In genomic region chr11:55018034-55018433, GRCm38 (mm10) we compare ENCODE assay signal across 21 mouse cellular contexts. TPM values are rescaled to one million over a fixed set of nuclear protein-coding genes. Genes with fewer than 3 reads are reported as not detected.
DNase-seq lines count a peak whose midpoint lies in the region; ATAC-seq and TF ChIP-seq lines count a peak whose summit lies in the region.
"Had no signal": no experiment of that assay in that cellular context is flagged by ENCODE, and none has a peak within 500 bp of the region (broad histone marks: within the 10 kb centered on the region; RNA-seq: fewer than 3 reads in every experiment).

No protein-coding gene starts in this region.

- H3K4me1 ChIP-seq in kidney, adult 2 months (ENCODE audit: control insufficient read depth, insufficient read depth, low read length), result peaks cover 12% of the 10 kb centered on the region
- H3K4me1 ChIP-seq in cortical plate, adult 2 months (ENCODE audit: control insufficient read depth, insufficient read depth, low read length), result peaks cover 25% of the 10 kb centered on the region
- H3K4me1 ChIP-seq in stomach, embryonic 15.5 days, result peaks cover 52% of the 10 kb centered on the region

- WGBS in kidney, adult 2 months, result 60% methylated on average over 6 of the region's 6 CpGs
- WGBS in stomach, embryonic 15.5 days, result 56% methylated on average over 6 of the region's 6 CpGs

- no peak overlapping the region for H3K9ac ChIP-seq in stomach, embryonic 15.5 days
- H3K9ac ChIP-seq: embryonic facial prominence, embryonic 12.5 days; hindbrain, embryonic 12.5 days; liver, embryonic 13.5 days; lung, embryonic 14.5 days; neural tube, embryonic 12.5 days had no signal

- no peaks in the 10 kb centered on the region for H3K36me3 ChIP-seq in kidney, adult 2 months (ENCODE audit: control insufficient read depth, insufficient read depth, low read length)
- H3K36me3 ChIP-seq in stomach, embryonic 15.5 days, result peaks cover 26% of the 10 kb centered on the region
- H3K36me3 ChIP-seq: hindbrain, embryonic 12.5 days; midbrain, embryonic 10.5 days had no signal

- peak; percentile 93 for DNase-seq in heart, adult 11 months
- no peak for DNase-seq in heart, adult 8-10 months (ENCODE audit: low spot score)
- DNase-seq in kidney, adult 2 months, result no peak
- DNase-seq in kidney, postnatal 36 days, result no peak
- no peak for DNase-seq in urinary bladder, postnatal 10 days (ENCODE audit: low spot score)
- DNase-seq: adrenal gland, postnatal 36 days; cerebellum, adult 9-10 months; kidney, adult 18-20 months; kidney, postnatal 10 days; liver, embryonic 13.5 days; lung, embryonic 14.5 days; thymus, postnatal 36 days had no signal

- TF ChIP-seq CTCF in kidney, adult 2 months (conservative IDR thresholded peaks at IDR 0.05; ENCODE audit: insufficient read depth, insufficient read length, low read depth, low read length), result no peak
- no peak for TF ChIP-seq CTCF in cortical plate, adult 2 months (IDR thresholded peaks at IDR 0.05; ENCODE audit: extremely low read depth, insufficient read depth, low read length)

- 0 out of 2 replicates have a peak overlapping the region, but pooled peaks have one; percentile 16 for H3K27ac ChIP-seq in kidney, adult 2 months (ENCODE audit: insufficient read depth, low read depth, low read length)
- 0 out of 2 replicates have a peak overlapping the region, but pooled peaks have one; percentile 5 for H3K27ac ChIP-seq in cortical plate, adult 2 months (ENCODE audit: insufficient read depth, low read length)
- 0 out of 2 replicates have a peak overlapping the region, but pooled peaks have one; percentile 3 for H3K27ac ChIP-seq in stomach, embryonic 15.5 days
- H3K27ac ChIP-seq: embryonic facial prominence, embryonic 12.5 days; hindbrain, embryonic 12.5 days; liver, embryonic 13.5 days; macrophage; midbrain, embryonic 10.5 days; neural tube, embryonic 12.5 days had no signal

- H3K9me3 ChIP-seq in stomach, embryonic 15.5 days, result no peaks in the 10 kb centered on the region
- H3K9me3 ChIP-seq: embryonic facial prominence, embryonic 12.5 days; hindbrain, embryonic 12.5 days; liver, embryonic 13.5 days; midbrain, embryonic 10.5 days; neural tube, embryonic 12.5 days had no signal

- ATAC-seq in stomach, embryonic 15.5 days (ENCODE audit: insufficient read depth, low FRiP score, low read depth), result no peak
- ATAC-seq: forebrain, embryonic 14.5 days had no signal

- H3K27me3 ChIP-seq in kidney, adult 2 months (replicated peaks; ENCODE audit: control insufficient read depth, insufficient read depth, low read length), result no peaks in the 10 kb centered on the region
- no peaks in the 10 kb centered on the region for H3K27me3 ChIP-seq in stomach, embryonic 15.5 days (replicated peaks)
- H3K27me3 ChIP-seq: CH12.LX; embryonic facial prominence, embryonic 12.5 days; hindbrain, embryonic 12.5 days; liver, embryonic 13.5 days; neural tube, embryonic 12.5 days had no signal

- no peak overlapping the region for H3K4me3 ChIP-seq in kidney, adult 2 months (ENCODE audit: insufficient read depth, low read depth, low read length)
- H3K4me3 ChIP-seq in cortical plate, adult 2 months (ENCODE audit: insufficient read depth, low read length), result no peak overlapping the region
- H3K4me3 ChIP-seq in stomach, embryonic 15.5 days (replicated peaks), result no peak overlapping the region
- H3K4me3 ChIP-seq: embryonic facial prominence, embryonic 12.5 days; hindbrain, embryonic 12.5 days; liver, embryonic 13.5 days; midbrain, embryonic 10.5 days; neural tube, embryonic 12.5 days had no signal

- H3K4me2 ChIP-seq in stomach, embryonic 15.5 days, result no peak overlapping the region
- H3K4me2 ChIP-seq: embryonic facial prominence, embryonic 12.5 days; hindbrain, embryonic 12.5 days; liver, embryonic 13.5 days; lung, embryonic 14.5 days; neural tube, embryonic 12.5 days had no signal

- TF ChIP-seq POLR2A in kidney, adult 2 months (IDR thresholded peaks at IDR 0.05; ENCODE audit: low read depth, low read length), result no peak
- no peak for TF ChIP-seq POLR2A in cortical plate, adult 2 months (IDR thresholded peaks at IDR 0.05; ENCODE audit: extremely low read depth, insufficient read depth, low read length)

RNA-seq across cellular contexts. Expression of gene Anxa6, which starts 15.2 kb away (rescaled TPM):
- 100 to 1,000 TPM; 202 to 217 (median 212) TPM for total RNA-seq in heart, adult 8-10 months (2022)
- polyA plus RNA-seq in kidney, adult 2 months (2012; rRNA removed), result 76.5 and 87.9 TPM in 2 replicates
- polyA plus RNA-seq in cortical plate, adult 2 months (2012; rRNA removed), result 89.3 and 93.8 TPM in 2 replicates
- 307 and 346 TPM in 2 replicates for polyA plus RNA-seq in stomach, embryonic 15.5 days (2015; fragmentation: Nextera tagmentation; extraction: Ambion mirVana)

RNA-seq across cellular contexts. Expression of gene Tnip1, which starts 55.3 kb away (rescaled TPM):
- total RNA-seq in heart, adult 8-10 months (2022), result 10 to 100 TPM; 30.7 to 41.6 (median 35.2) TPM
- polyA plus RNA-seq in kidney, adult 2 months (2012; rRNA removed), result 19.1 and 20.6 TPM in 2 replicates
- polyA plus RNA-seq in cortical plate, adult 2 months (2012; rRNA removed), result 22.7 and 25.3 TPM in 2 replicates
- polyA plus RNA-seq in stomach, embryonic 15.5 days (2015; fragmentation: Nextera tagmentation; extraction: Ambion mirVana), result 20.0 and 20.5 TPM in 2 replicates

RNA-seq across cellular contexts. Expression of gene Ccdc69, which starts 59.9 kb away (rescaled TPM):
- total RNA-seq in heart, adult 8-10 months (2022), result 1 to 10 TPM; 5.9 to 9.4 (median 6.5) TPM
- polyA plus RNA-seq in kidney, adult 2 months (2012; rRNA removed), result 1.6 and 2.0 TPM in 2 replicates
- 0.58 and 0.72 TPM in 2 replicates for polyA plus RNA-seq in cortical plate, adult 2 months (2012; rRNA removed)
- polyA plus RNA-seq in stomach, embryonic 15.5 days (2015; fragmentation: Nextera tagmentation; extraction: Ambion mirVana), result 3.1 and 3.2 TPM in 2 replicates
